Mouse (Mus musculus) C2C12 (cell line): ENCODE measurements at regions not wholly inside any gene's neighbourhood (a gene's known extent, or its start where the extent isn't known, plus 50 kb on each side); places are given as distances from the start of the nearest gene placed in this dataset.

Source experiments
- H3K27me3 ChIP-seq: one replicate; pipeline ENCODE4 v1.6.1; 2011; ENCODE audit not compliant: control insufficient read depth, insufficient read depth, insufficient read length
- H3K36me3 ChIP-seq: one replicate; pipeline ENCODE4 v1.6.1; 2011; ENCODE audit not compliant: control insufficient read depth, insufficient read depth
- H3K4me3 ChIP-seq: one replicate; pipeline ENCODE4 v1.5.1; 2011; ENCODE audit warnings: mild to moderate bottlenecking, control low read depth; ENCODE audit not compliant: poor library complexity, insufficient read depth, severe bottlenecking
- H3K79me2 ChIP-seq: one replicate; pipeline ENCODE4 v1.6.1; 2011; ENCODE audit not compliant: control insufficient read depth, insufficient read depth
- H3K79me3 ChIP-seq: one replicate; pipeline ENCODE4 v1.6.1; 2011; ENCODE audit warnings: low read depth, control low read depth
- H3ac ChIP-seq: one replicate; pipeline ENCODE3; 2011; ENCODE audit warnings: low read depth; ENCODE audit not compliant: control insufficient read depth, insufficient read length
- CEBPB ChIP-seq: IDR thresholded peaks from one replicate; pipeline ENCODE4 v1.6.1; 2011; ENCODE audit warnings: low read depth, mild to moderate bottlenecking, control low read depth, moderate library complexity
- CTCF ChIP-seq: IDR thresholded peaks from one replicate; pipeline ENCODE4 v1.5.1; 2011; ENCODE audit not compliant: control insufficient read depth, insufficient read depth, insufficient read length
- FOSL1 ChIP-seq: IDR thresholded peaks from one replicate; pipeline ENCODE4 v1.8.0; 2011; ENCODE audit warnings: mild to moderate bottlenecking, low read length; ENCODE audit not compliant: poor library complexity, insufficient read depth, severe bottlenecking
- MAX ChIP-seq: IDR thresholded peaks from one replicate; pipeline ENCODE4 v1.6.1; 2011; ENCODE audit warnings: mild to moderate bottlenecking, control low read depth
- MYOD1 ChIP-seq: IDR thresholded peaks from one replicate; pipeline ENCODE4 v1.6.1; 2011; ENCODE audit warnings: low read depth; ENCODE audit not compliant: control insufficient read depth, insufficient read length
- MYOG ChIP-seq: IDR thresholded peaks from one replicate; pipeline ENCODE4 v1.6.1; 2011; ENCODE audit not compliant: control insufficient read depth, insufficient read length; ENCODE audit errors: extremely low read depth
- USF1 ChIP-seq: IDR thresholded peaks from one replicate; pipeline ENCODE4 v1.6.1; 2011; ENCODE audit warnings: low read depth, mild to moderate bottlenecking, control low read depth, moderate library complexity

GRCm38 (mm10) chr15:37072202-37072862 is 64.8 kb upstream of the Zfp706 start:
- H3K4me3 ChIP-seq = no peak overlapping the region
- TF ChIP-seq MYOD1 (no peak), USF1 (no peak), CEBPB (no peak), FOSL1 (no peak), MYOG (no peak), CTCF (no peak), MAX (no peak)
- no peaks in the 10 kb centered on the region for H3K79me3 ChIP-seq
- no peaks in the 10 kb centered on the region for H3K27me3 ChIP-seq
- no peak overlapping the region for H3ac ChIP-seq
- no peaks in the 10 kb centered on the region for H3K79me2 ChIP-seq
- H3K36me3 ChIP-seq = no peaks in the 10 kb centered on the region

GRCm38 (mm10) chr15:37070188-37070587 is 62.6 kb upstream of the Zfp706 start:
- Histone ChIP-seq H3K36me3 (no peaks in the 10 kb centered on the region), H3ac (no peak overlapping the region), H3K79me3 (no peaks in the 10 kb centered on the region), H3K27me3 (no peaks in the 10 kb centered on the region), H3K4me3 (no peak overlapping the region), H3K79me2 (no peaks in the 10 kb centered on the region)
- TF ChIP-seq MYOG (no peak), MYOD1 (no peak), FOSL1 (no peak), USF1 (no peak), MAX (no peak), CTCF (no peak), CEBPB (no peak)

- no peak for TF ChIP-seq USF1
- TF ChIP-seq MYOG = no peak
- TF ChIP-seq CEBPB = no peak
- TF ChIP-seq CTCF = no peak
- no peak overlapping the region for H3K4me3 ChIP-seq
- no peaks in the 10 kb centered on the region for H3K79me3 ChIP-seq
- H3K27me3 ChIP-seq = peaks cover 3% of the 10 kb centered on the region
- H3K36me3 ChIP-seq = no peaks in the 10 kb centered on the region
- no peak overlapping the region for H3ac ChIP-seq
- no peaks in the 10 kb centered on the region for H3K79me2 ChIP-seq
These were observed 59.8 kb upstream of the Zfp706 start for GRCm38 (mm10) chr15:37067326-37067725.

- no peaks in the 10 kb centered on the region for H3K79me3 ChIP-seq
These were observed 58.5 kb upstream of the Zfp706 start for GRCm38 (mm10) chr15:37065926-37066550.

GRCm38 (mm10) chr15:37065408-37065807 is 57.8 kb upstream of the Zfp706 start:
- Histone ChIP-seq H3K27me3 (peaks cover 3% of the 10 kb centered on the region), H3K79me3 (no peaks in the 10 kb centered on the region), H3ac (no peak overlapping the region), H3K79me2 (no peaks in the 10 kb centered on the region), H3K36me3 (no peaks in the 10 kb centered on the region), H3K4me3 (no peak overlapping the region)
- TF ChIP-seq FOSL1 (no peak), MYOD1 (no peak), CTCF (no peak), MAX (no peak), MYOG (no peak), USF1 (no peak), CEBPB (no peak)

More at GRCm38 (mm10) chr15:37065926-37066550, 58.5 kb upstream of the Zfp706 start:
- H3K79me2 ChIP-seq = no peaks in the 10 kb centered on the region
- no peaks in the 10 kb centered on the region for H3K36me3 ChIP-seq
- H3K4me3 ChIP-seq = no peak overlapping the region
- H3K27me3 ChIP-seq = peaks cover 3% of the 10 kb centered on the region
- TF ChIP-seq FOSL1 (no peak), CEBPB (no peak), USF1 (no peak), MYOG (no peak), MAX (no peak), CTCF (no peak), MYOD1 (no peak)
- no peak overlapping the region for H3ac ChIP-seq
